11 mouse cellular contexts compared by ENCODE assay signal in genomic region chr16:13521359-13521758, GRCm38 (mm10).
A peak's percentile ranks its signal among the peaks of the same experiment; 100 is the strongest.
DNase-seq lines count a peak whose midpoint lies in the region.
"Had no signal": no experiment of that assay in that cellular context is flagged by ENCODE, and none has a peak within 500 bp of the region (broad histone marks: within the 10 kb centered on the region; RNA-seq: fewer than 3 reads in every experiment).

No protein-coding gene starts in this region.

- DNase-seq in lung, adult 18-20 months = peak; percentile 16 to 36
- DNase-seq in lung, postnatal 14 days = no peak
- DNase-seq in adrenal gland, postnatal 25 days = peak; percentile 28
- peak; percentile 81 for DNase-seq in gastrocnemius, postnatal 14 days
- DNase-seq in skeletal muscle tissue, adult 2 months (ENCODE audit: low read depth, low spot score) = peak; percentile 73
- no peak for DNase-seq in frontal cortex, postnatal 36 days (ENCODE audit: low spot score in 2 of 2)
- DNase-seq in embryo, embryonic 10.5 days (ENCODE audit: low spot score) = no peak
- DNase-seq: cerebellum, adult 2 months; embryo, embryonic 11 days; liver, postnatal 0 days; right cerebral cortex, adult 18-20 months had no signal

- intact Hi-C loops in gastrocnemius, postnatal 14 days (cut with DNase I; ENCODE audit: low total_unique reads) = no loop called here

Comparison
In these comparisons a context has a peak if more than half of its experiments do, and no peak if none do; other contexts are left out.
1. DNase-seq: peak in lung, adult 18-20 months (2 of 2), adrenal gland, postnatal 25 days (single experiment), gastrocnemius, postnatal 14 days (single experiment) and skeletal muscle tissue, adult 2 months (single experiment); none in lung, postnatal 14 days (single experiment), frontal cortex, postnatal 36 days (0 of 2) and embryo, embryonic 10.5 days (single experiment).